Mouse (Mus musculus) embryo, embryonic 11.5 days (tissue): Measurements from ENCODE around the gene Tesk1.

ENCODE experiments used
- DNase-seq: peaks from one replicate; pipeline ENCODE4 v3.0.0-alpha.2; 2012; ENCODE audit warnings: low read depth, low spot score

The Tesk1 gene

DNA sequence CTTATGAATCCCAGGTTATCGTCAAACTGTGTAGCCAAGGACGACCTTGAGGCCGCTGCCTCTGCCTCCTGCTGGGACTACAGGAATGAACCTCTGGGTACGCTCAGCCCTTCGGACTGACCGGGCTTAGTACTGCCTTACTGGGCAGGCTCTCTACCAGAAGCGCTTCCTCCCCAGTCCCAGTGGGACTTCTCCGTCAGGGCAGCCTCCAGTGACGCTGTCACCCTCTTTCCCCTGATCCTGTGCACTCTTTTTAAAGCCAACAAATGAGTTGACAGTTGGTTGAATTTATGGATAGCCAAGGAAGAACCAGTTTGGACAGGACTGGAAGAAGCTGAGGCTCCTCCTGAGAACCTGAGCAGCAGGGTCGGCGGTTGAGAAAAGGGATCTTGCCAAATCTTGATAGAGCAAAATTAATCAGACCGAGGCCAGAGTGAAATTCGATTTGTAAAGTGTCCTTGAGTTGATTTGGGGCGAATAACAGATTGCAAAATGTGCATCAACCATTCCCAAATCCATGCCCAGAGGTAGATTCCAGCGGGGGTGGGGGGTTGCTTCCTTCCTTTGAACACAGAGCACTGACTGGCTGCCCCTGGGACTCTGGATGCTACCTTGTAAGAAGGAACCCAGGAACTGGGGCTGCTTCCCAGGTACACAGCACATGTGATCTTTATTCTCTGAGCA lies 22.6 kb upstream of the Tesk1 start:
- no peak for DNase-seq

DNA sequence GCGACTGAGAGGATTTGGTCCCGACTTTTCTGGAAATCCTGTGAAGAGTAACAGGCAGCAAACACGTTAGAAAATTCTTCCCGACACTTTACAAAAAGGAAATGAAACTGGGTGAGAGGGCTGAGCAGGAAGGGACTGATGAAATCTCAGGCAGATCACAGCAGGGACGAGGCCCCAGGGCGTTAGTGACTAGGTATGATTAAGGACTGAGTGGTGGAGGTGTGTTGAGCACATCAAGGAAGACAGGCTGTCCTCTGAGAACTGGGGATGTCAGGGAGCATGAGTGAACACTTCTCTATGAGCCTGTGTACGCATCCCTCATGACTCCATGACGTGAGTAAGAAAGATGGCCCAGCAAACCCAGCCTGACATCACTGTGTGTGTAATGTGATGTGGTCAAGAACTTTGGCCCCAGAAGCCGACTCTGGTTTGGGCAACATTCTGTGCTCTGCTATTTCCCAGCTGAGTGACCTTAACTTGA lies 21.9 kb upstream of the Tesk1 start:
- DNase-seq = no peak

- DNase-seq = peak; percentile 72
Measured at GRCm38 (mm10) chr4:43420305-43420704, 21.4 kb upstream of the Tesk1 start.

DNA sequence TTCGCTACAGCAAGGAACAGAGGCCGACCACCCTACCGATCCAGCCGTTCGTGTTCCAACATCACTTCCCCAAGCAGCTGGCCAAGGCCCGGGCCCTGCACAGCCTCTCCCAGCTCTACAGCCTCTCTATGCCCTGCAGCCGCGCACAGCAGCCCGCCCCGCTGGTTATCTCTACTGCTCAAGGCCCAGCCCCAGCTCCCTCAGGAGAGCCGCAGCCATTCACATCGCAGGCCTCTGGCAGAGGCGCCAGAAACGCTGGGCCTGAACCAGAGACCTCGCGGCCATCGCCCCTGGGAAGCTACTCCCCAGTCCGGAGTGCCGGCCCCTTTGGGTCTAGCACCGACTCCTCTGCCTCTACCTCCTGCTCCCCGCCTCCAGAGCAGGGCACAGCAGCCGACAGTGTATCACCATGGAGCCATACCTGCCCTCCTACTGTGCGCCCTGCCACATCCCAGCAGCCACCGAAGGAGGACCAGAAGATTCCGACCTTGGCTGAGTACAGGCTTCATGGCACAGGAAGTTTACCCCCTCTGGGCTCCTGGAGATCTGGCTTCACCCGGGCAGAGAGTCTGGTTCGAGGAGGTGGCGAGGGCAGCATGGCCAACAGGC lies 20.0 kb upstream of the Tesk1 start:
- DNase-seq = no peak

DNA sequence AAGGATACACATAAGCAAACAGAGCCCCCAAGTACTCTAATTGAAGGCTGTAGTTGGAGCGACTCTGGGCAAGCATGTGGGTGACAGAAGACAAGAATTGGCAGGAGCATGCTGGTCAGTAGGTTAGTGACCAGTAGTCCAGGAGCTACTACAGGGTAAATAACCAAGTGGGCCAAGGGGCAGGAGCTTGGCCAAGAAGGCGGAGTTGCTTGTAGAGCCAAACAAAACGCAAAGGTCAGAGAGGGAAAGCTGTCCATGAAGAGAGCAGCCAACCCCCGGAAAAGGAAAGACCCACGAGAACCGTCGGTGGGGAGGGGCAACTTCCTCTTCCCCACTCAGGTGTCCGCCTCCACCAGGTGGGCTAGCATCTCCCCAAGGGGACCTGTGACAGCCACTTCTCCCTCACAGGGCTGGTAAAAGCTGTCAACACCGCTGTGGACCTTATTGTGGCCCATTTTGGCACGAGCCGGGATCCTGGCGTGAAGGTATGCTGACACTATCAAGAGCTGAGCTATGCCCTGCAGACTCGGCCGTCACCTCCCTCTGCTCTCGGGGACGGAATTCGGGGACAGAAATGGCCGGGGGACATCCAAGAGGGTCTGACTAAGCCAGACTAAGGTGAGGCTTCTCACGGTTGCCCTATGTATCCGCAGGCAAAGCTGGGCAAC lies 18.3 kb upstream of the Tesk1 start:
- no peak for DNase-seq

DNA sequence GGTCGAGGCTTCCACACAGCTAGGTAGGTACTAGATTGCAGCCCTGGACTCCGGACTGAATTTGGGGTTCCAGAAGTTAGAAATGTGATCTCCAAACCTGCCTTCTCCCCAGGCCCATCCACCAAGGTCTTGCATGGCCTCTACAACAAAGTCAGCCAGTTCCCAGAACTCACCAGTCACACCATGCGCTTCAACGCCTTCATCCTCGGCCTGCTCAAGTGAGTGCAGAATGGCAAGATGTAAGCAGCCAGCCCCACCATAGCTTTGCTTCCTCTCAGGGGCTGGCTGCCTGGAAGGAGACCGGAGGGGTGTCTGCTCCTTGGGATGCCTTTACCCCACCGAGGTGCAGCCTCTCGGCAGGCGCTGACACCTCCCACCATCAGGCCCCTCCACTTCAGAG lies 17.7 kb upstream of the Tesk1 start:
- no peak for DNase-seq

- DNase-seq = no peak
Measured at GRCm38 (mm10) chr4:43425197-43425596, 16.5 kb upstream of the Tesk1 start.

GRCm38 (mm10) chr4:43425648-43426380 lies 15.9 kb upstream of the Tesk1 start:
- DNase-seq = no peak

DNA sequence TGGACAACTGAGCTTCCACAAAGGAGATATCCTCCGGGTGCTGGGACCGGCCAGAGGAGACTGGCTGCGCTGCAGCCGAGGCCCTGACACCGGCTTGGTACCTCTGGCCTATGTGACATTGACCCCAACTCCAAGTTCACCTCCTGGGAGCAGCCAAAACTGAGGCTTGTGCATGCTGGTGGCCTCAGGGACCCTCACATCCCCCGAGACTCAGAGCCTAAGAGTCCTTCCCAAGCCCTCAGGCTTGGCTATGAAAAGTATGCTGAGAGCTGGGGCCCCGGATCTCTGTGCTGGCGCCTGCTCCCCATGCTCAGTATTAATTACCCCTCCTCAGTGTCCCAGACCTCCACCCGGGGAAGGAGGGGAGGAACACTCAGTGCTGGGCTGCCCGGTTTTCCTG lies 15.3 kb upstream of the Tesk1 start:
- no peak for DNase-seq

GRCm38 (mm10) chr4:43427501-43428179 lies 14.1 kb upstream of the Tesk1 start:
- DNase-seq = no peak

GRCm38 (mm10) chr4:43428180-43428861 lies 13.4 kb upstream of the Tesk1 start:
- DNase-seq = no peak

DNA sequence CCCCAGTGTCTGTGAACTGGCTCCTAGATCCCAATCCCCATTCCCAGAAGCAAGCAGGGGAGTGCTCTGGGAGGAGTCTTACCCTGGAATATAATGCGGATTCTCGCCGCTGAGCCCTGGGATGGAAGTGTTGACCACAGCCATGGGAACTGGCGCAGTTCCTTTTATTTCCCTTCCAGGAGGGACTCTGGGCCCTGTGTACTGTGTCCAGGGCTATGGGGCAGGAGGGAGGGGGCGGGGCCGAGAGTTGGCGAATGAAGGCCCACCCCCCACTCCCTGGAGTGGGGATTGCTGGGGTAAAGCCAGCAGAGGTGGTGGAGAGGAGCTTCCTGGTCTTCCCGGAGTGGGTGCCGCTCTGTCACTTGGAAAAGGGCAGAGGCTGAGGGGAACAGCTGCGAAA lies 12.8 kb upstream of the Tesk1 start, which contains the start of gene Fam166b:
Fam166b (minus strand) TSS at position 189 of the 400 bp plus-strand sequence.
- DNase-seq = no peak

DNA sequence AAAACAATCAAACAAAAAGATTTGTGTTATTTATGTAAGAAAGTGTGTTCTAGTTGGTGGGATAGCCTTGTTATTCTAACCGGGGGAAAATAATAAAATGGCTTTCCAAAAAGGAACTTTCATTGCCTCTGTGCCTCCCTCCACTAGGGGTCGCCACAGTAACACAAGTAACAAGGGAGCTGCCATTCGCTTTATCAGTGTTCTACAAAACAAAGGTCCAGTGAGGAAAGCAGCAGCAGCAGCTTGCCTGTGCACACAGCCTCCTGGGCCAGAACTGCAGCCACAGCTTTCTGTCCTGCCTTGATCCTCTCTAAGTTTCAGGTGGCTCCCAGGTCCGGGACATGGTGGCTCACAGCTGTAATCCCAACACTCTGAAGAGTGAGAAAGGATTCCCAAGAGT lies 10.0 kb upstream of the Tesk1 start:
- peak; percentile 83 for DNase-seq

- DNase-seq = no peak
Measured at GRCm38 (mm10) chr4:43432832-43433231, 8.9 kb upstream of the Tesk1 start.

- DNase-seq = peak; percentile 99
Measured at GRCm38 (mm10) chr4:43442044-43442443, 305 bp downstream of the Tesk1 start.

GRCm38 (mm10) chr4:43442456-43443361 lies 970 bp downstream of the Tesk1 start:
- peak; percentile 70 for DNase-seq

GRCm38 (mm10) chr4:43443511-43443910 lies 1.8 kb downstream of the Tesk1 start:
- DNase-seq = no peak

DNA sequence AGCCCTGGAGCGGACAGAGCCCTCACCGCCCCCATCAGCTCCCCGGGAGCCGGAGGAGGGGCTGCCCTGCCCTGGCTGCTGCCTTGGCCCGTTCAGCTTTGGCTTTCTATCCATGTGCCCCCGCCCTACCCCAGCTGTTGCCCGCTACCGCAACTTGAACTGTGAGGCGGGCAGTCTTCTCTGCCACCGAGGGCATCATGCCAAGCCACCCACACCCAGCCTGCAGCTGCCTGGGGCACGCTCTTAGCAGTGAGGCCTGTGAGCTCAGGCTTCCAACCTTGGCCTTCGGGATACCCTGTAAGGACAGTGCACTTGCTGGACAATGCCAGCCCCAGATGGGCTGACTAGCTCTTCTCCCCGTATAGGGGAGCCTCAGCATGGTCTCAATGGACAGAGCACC lies 5.5 kb downstream of the Tesk1 start:
- no peak for DNase-seq

DNA sequence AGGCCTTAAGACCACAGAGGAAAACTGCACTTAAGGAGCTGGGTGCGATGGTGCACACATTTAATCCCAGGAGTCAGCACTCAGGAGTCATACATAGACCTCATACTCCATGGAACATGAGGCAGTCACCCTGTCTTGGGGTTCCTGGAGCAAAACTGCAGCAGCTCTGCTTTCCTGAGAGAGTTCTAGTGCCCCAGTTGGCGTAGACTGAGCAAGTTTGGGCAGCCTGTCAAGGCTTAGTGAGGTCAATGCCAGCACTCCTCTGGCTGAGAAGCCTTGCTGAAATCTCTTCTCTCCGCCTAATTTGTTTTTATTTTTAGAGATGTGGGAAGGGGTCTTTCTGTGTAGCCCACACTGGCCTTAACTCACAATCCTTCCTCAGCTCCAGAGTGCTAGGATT lies 6.8 kb downstream of the Tesk1 start:
- DNase-seq = no peak

- no peak for DNase-seq
Measured at GRCm38 (mm10) chr4:43452315-43452714, 10.6 kb downstream of the Tesk1 start.
